Mouse (Mus musculus) embryo, embryonic 10.5 days (tissue): ENCODE data around the gene Gm20823.
"Not testable (repeated sequence)": the region's sequence is repeated elsewhere in the genome, so short reads cannot be mapped to it uniquely, and the experiment has no call there.

ENCODE experiments used
- DNase-seq: peaks from one replicate; pipeline ENCODE4 v3.0.0-alpha.2; 2015; ENCODE audit warnings: low spot score

The Gm20823 gene

DNA sequence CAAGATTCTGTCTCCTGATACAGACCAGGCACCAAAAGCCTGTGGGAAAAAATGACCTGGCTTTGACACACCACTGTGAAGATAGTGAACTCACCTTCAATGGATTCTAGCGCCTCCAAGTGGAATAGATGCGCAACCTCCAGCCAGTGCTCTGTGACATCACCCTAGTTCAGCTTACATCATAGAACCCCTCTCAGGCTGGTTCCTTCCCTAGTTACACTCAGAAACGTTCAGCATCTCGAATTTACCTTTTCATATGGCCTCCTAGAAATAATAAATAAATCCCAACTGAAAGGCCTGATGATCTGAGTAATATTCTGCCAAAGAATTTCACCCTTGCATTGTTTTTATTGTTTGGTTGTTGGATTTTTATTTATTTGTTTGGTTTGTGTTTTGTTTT lies at the start of gene Gm20823:
Gene Gm20823 (minus strand): TSS at position 101 of the 400 bp plus-strand sequence.
- DNase-seq: not testable (repeated sequence)
